In the genomic region with DNA sequence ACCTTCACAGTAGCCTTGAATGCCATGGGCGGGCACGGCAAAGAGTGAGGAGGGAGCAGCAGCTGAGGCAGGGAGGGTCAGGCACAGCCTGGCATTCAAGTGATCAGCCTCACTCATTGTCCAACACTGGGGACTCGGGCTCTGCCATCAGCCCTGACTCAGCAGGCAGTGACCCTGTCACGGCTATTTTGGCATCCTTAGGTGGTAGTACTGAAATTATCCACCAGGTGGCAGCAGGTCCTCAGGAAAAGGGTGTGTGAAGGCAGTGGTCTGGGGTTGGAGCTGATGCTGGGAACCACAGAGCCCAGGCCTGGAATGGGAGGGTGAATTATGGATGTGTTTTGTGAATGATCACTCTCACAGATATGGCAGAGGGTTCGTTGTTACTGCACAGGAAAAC, we compare ENCODE assay signal across 8 mouse cellular contexts. TPM values are rescaled to one million over a fixed set of nuclear protein-coding genes. Genes with fewer than 3 reads are reported as not detected.
DNase-seq lines count a peak whose midpoint lies in the region; ATAC-seq and TF ChIP-seq lines count a peak whose summit lies in the region.

No protein-coding gene starts in this region.

- H3K4me2 ChIP-seq in hindbrain, embryonic 13.5 days, result 0 out of 2 replicates have a peak overlapping the region, but pooled peaks have one; percentile 7

- no peak; the same call in 1 of the 2 replicates for ATAC-seq in G1E (ENCODE audit: extremely low read depth, insufficient number of reproducible peaks, low FRiP score, poor library complexity, severe bottlenecking)
- peak; percentile 63 for ATAC-seq in hindbrain, embryonic 13.5 days (ENCODE audit: low FRiP score)

- TF ChIP-seq CTCF in G1E (IDR thresholded peaks at IDR 0.05; ENCODE audit: low read depth, low read length), result peak; percentile 80

- H3K27me3 ChIP-seq in G1E (ENCODE audit: insufficient read depth, low read length), result peaks cover 31% of the 10 kb centered on the region
- no peaks in the 10 kb centered on the region for H3K27me3 ChIP-seq in hindbrain, embryonic 13.5 days

- H3K36me3 ChIP-seq in G1E (replicated peaks), result no peaks in the 10 kb centered on the region
- H3K36me3 ChIP-seq in hindbrain, embryonic 13.5 days, result no peaks in the 10 kb centered on the region

- peaks cover 9% of the 10 kb centered on the region for H3K4me1 ChIP-seq in G1E (ENCODE audit: insufficient read depth, low read depth, low read length)
- H3K4me1 ChIP-seq in hindbrain, embryonic 13.5 days (replicated peaks), result peaks cover 21% of the 10 kb centered on the region

- H3K9ac ChIP-seq in hindbrain, embryonic 13.5 days, result no peak overlapping the region

- no peak overlapping the region for H3K4me3 ChIP-seq in G1E (ENCODE audit: low read depth, low read length)
- no peak overlapping the region for H3K4me3 ChIP-seq in hindbrain, embryonic 13.5 days

- H3K9me3 ChIP-seq in G1E (replicated peaks), result no peaks in the 10 kb centered on the region
- no peaks in the 10 kb centered on the region for H3K9me3 ChIP-seq in hindbrain, embryonic 13.5 days

- peak; percentile 58 for DNase-seq in G1E (ENCODE audit: low spot score)
- DNase-seq in cerebellum, adult 18-20 months, result peak; percentile 85 to 89
- peak; percentile 91 for DNase-seq in forelimb bud, embryonic 11.5 days (ENCODE audit: low read depth, low spot score)
- DNase-seq in layer of hippocampus, postnatal 14 days (ENCODE audit: low spot score in 2 of 2), result peak; percentile 82 to 87
- DNase-seq in lung, postnatal 10 days, result peak; percentile 94
- DNase-seq in retina, adult 2 months (ENCODE audit: low read depth, low spot score), result peak; percentile 69
- peak; percentile 80 for DNase-seq in thymus, postnatal 25 days

- no peak overlapping the region for H3K27ac ChIP-seq in hindbrain, embryonic 13.5 days

- 4% methylated on average over 5 of the region's 5 CpGs for WGBS in hindbrain, embryonic 13.5 days

RNA-seq across cellular contexts. Expression of a gene that starts 4.3 kb away (rescaled TPM):
- total RNA-seq in G1E (2014; fragmentation: Nextera tagmentation) (10.0 and 10.2 TPM in 2 replicates), G1E (2017) (14.2 and 14.6 TPM in 2 replicates)
- 19.7 and 21.0 TPM in 2 replicates for polyA plus RNA-seq in G1E (2012)
- polyA plus RNA-seq in hindbrain, embryonic 13.5 days (2015; fragmentation: Nextera tagmentation; extraction: Ambion mirVana), result 83.8 and 90.6 TPM in 2 replicates
- 10 to 100 TPM; 47.6 to 47.8 TPM for total RNA-seq in layer of hippocampus, postnatal 14 days (2021)

RNA-seq across cellular contexts. Expression of a gene that starts 4.5 kb away (rescaled TPM):
- total RNA-seq in G1E (2014; fragmentation: Nextera tagmentation) (not detected in 2 replicates), G1E (2017) (0.11 and 0.29 TPM in 2 replicates)
- polyA plus RNA-seq in G1E (2012), result 0.03 TPM in 1 of 2 replicates, not detected in the other
- polyA plus RNA-seq in hindbrain, embryonic 13.5 days (2015; fragmentation: Nextera tagmentation; extraction: Ambion mirVana), result 1.6 and 2.0 TPM in 2 replicates
- total RNA-seq in layer of hippocampus, postnatal 14 days (2021), result 1 to 10 TPM; 1.3 to 1.7 TPM

RNA-seq across cellular contexts. Expression of a gene that starts 29.9 kb away (rescaled TPM):
- total RNA-seq in G1E (2014; fragmentation: Nextera tagmentation) (not detected in 2 replicates), G1E (2017) (not detected in 2 replicates)
- not detected in 2 replicates for polyA plus RNA-seq in G1E (2012)
- 0.54 and 0.86 TPM in 2 replicates for polyA plus RNA-seq in hindbrain, embryonic 13.5 days (2015; fragmentation: Nextera tagmentation; extraction: Ambion mirVana)
- 1 to 10 TPM in 1 of 2 experiments, under 1 TPM in 1; 0.21 to 1.0 TPM for total RNA-seq in layer of hippocampus, postnatal 14 days (2021)

RNA-seq across cellular contexts. Expression of a gene that starts 59.6 kb away (rescaled TPM):
- not detected in 2 replicates for total RNA-seq in G1E (2014; fragmentation: Nextera tagmentation)
- total RNA-seq in G1E (2017), result 0.11 TPM in 1 of 2 replicates, not detected in the other
- polyA plus RNA-seq in G1E (2012), result not detected in 2 replicates
- 6.6 and 8.1 TPM in 2 replicates for polyA plus RNA-seq in hindbrain, embryonic 13.5 days (2015; fragmentation: Nextera tagmentation; extraction: Ambion mirVana)
- 10 to 100 TPM; 52.2 to 54.1 TPM for total RNA-seq in layer of hippocampus, postnatal 14 days (2021)
